Mouse (Mus musculus): ENCODE results near the gene Selenon. TPM values are rescaled to one million over a fixed set of nuclear protein-coding genes. Genes with fewer than 3 reads are reported as not detected.

The Selenon gene
- polyA plus RNA-seq, 1 experiment = 25.8 TPM

- no peak for DNase-seq (ENCODE audit: low spot score)
Measured at GRCm38 (mm10) chr4:134578407-134578806, 26.4 kb upstream of the Selenon start.

- no peak for DNase-seq (ENCODE audit: low spot score)
Measured at GRCm38 (mm10) chr4:134577281-134577680, 25.3 kb upstream of the Selenon start.

GRCm38 (mm10) chr4:134575486-134575885 lies 23.5 kb upstream of the Selenon start:
- no peak for DNase-seq (ENCODE audit: low spot score)

- no peak for DNase-seq (ENCODE audit: low spot score)
Measured at GRCm38 (mm10) chr4:134572449-134573300, 20.7 kb upstream of the Selenon start.

GRCm38 (mm10) chr4:134570704-134571451 lies 18.9 kb upstream of the Selenon start:
- DNase-seq (ENCODE audit: low spot score) = no peak

GRCm38 (mm10) chr4:134569831-134570230 lies 17.9 kb upstream of the Selenon start:
- DNase-seq (ENCODE audit: low spot score) = no peak

GRCm38 (mm10) chr4:134569205-134569604 lies 17.2 kb upstream of the Selenon start:
- DNase-seq (ENCODE audit: low spot score) = no peak

- DNase-seq (ENCODE audit: low spot score) = no peak
Measured at GRCm38 (mm10) chr4:134567377-134568226, 15.6 kb upstream of the Selenon start.

- no peak for DNase-seq (ENCODE audit: low spot score)
Measured at GRCm38 (mm10) chr4:134564093-134564492, 12.1 kb upstream of the Selenon start.

GRCm38 (mm10) chr4:134563624-134564023 lies 11.7 kb upstream of the Selenon start:
- no peak for DNase-seq (ENCODE audit: low spot score)

- no peak for DNase-seq (ENCODE audit: low spot score)
Measured at GRCm38 (mm10) chr4:134562014-134562413, 10.0 kb upstream of the Selenon start.

GRCm38 (mm10) chr4:134560699-134561098 lies 8.7 kb upstream of the Selenon start:
- no peak for DNase-seq (ENCODE audit: low spot score)

- no peak for DNase-seq (ENCODE audit: low spot score)
Measured at GRCm38 (mm10) chr4:134559154-134559553, 7.2 kb upstream of the Selenon start.

GRCm38 (mm10) chr4:134558570-134559113 lies 6.7 kb upstream of the Selenon start:
- DNase-seq (ENCODE audit: low spot score) = no peak

GRCm38 (mm10) chr4:134557626-134558249 lies 5.8 kb upstream of the Selenon start:
- no peak for DNase-seq (ENCODE audit: low spot score)

GRCm38 (mm10) chr4:134555956-134556580 lies 4.1 kb upstream of the Selenon start:
- no peak for DNase-seq (ENCODE audit: low spot score)

GRCm38 (mm10) chr4:134553631-134554030 lies 1.7 kb upstream of the Selenon start:
- no peak for DNase-seq (ENCODE audit: low spot score)

GRCm38 (mm10) chr4:134549899-134550298 lies 2.1 kb downstream of the Selenon start:
- DNase-seq (ENCODE audit: low spot score) = no peak

- no peak for DNase-seq (ENCODE audit: low spot score)
Measured at GRCm38 (mm10) chr4:134548169-134548938, 3.6 kb downstream of the Selenon start.

All from urinary bladder, adult 2 months (tissue).